Mouse (Mus musculus): Measurements from ENCODE around the gene Aldh9a1.

Gene Aldh9a1

DNA sequence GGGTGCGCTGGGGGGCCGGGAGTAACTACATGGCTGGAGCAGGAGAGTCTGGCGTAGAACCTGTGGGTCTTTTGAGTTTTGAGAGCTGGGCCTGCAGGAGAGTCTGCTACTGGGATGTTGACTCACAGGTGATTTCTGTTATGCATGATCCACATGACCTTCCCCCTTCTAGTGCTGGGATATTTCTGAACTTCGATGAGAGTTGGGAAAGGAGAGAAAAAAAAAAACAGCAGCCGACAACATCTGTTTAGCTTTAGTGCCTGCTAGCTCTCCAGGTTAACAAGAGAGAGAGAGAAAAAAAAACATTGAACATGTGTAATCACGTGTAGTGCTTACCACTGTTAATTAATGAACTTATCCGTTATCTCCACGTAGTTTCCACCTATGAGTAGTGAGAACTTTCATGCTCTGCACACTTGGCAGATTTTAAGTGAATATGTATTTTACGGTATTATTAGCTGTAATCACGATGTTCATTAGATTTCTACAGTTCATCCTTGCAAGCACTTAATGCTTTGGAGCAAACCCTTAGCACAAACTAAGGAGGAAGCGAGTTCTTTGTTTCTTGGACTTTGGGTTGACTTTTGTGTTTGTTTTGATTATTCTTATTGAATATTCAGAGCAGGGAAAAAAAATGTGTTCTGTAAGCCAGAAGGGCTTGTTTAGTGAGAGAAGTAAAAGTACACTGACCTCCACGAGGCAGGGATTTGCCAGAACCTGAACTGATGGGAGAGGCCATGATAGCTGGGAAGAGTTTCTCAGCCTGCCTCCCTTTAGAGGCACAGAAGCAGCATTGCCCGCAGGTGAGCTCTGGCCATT is 1.0 kb downstream of the Aldh9a1 start:
- no peak for DNase-seq (ENCODE audit: low spot score in 2 of 2)

DNA sequence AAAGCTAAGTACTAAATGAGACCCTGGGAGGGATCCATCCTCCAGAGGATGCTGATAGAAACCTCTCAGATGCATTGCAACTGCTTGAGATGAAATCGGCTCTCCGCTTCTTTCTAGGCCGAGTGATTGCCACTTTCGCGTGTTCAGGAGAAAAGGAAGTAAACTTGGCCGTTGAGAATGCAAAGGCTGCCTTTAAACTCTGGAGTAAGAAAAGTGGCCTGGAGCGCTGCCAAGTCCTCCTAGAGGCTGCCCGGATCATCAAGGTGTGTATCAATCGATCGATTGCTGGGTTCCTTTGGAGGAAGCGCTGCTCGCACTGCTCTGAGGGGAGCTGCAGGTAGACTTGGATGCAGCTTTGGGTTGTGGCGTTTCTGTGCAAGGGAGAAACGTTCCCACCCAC is 2.6 kb downstream of the Aldh9a1 start:
- no peak for DNase-seq (ENCODE audit: low spot score in 2 of 2)

- DNase-seq (ENCODE audit: low spot score in 2 of 2): no peak
These were observed 7.6 kb downstream of the Aldh9a1 start for GRCm38 (mm10) chr1:167357387-167357786.

- no peak for DNase-seq (ENCODE audit: low spot score in 2 of 2)
These were observed 8.9 kb downstream of the Aldh9a1 start for GRCm38 (mm10) chr1:167358731-167359130.

GRCm38 (mm10) chr1:167360268-167360667 is 10.5 kb downstream of the Aldh9a1 start:
- no peak for DNase-seq (ENCODE audit: low spot score in 2 of 2)

DNA sequence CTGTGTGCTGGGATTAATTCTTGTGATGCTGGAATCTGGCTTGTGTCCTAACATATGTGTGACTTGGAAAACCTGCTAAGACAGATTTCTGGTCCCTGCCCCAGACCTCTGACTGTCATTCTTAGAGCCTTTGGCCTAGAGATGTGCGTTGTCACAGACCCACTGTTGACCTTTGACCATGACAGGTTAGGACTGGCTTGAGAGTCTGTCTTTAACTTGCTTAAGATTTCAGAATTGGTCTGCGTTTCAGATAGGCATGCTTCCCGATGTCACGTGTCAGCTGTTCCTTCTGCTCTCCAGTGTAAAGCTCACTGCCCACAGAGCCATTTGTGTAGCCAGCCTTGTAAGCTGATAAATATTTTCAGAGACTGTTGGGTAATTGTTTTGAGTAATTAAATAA is 13.0 kb downstream of the Aldh9a1 start:
- DNase-seq (ENCODE audit: low spot score in 2 of 2): no peak

DNA sequence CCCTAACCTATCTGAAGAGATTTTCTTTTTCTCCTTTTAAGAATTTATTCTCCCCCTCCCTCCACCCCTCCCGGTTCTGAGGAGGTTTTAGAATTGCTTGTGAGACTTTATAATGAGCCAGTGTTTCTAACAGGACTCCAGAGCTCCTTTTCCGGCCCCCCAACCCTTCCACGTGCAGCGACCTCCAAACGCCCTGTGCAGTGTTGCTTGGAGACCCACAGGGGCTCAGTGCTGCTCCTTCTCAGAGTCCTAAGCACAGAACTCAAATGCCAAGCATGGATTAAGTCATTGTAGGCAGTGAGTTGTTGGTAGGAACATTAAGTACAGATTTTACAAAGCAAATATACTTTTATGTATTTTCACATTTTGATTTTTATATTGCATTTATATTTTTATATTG is 13.5 kb downstream of the Aldh9a1 start:
- DNase-seq (ENCODE audit: low spot score in 2 of 2): no peak

DNA sequence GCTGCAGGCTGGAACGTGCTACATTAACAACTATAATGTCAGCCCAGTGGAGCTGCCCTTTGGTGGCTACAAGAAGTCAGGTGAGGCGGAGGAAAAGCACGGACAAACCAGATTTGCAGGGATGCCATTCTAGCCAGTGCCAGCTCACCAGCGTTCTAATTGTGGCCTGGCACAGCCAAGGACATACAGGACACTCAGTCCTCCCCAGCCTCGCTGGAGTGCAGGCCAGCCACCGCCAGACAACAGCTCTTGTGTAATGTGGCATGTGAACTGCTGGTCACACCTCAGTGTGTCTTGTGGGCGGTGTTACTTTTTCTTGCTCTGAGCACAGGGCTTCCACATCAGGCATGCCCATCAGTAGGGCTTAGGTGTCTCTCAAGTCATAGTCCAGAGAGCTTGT is 16.0 kb downstream of the Aldh9a1 start:
- no peak for DNase-seq (ENCODE audit: low spot score in 2 of 2)

DNA sequence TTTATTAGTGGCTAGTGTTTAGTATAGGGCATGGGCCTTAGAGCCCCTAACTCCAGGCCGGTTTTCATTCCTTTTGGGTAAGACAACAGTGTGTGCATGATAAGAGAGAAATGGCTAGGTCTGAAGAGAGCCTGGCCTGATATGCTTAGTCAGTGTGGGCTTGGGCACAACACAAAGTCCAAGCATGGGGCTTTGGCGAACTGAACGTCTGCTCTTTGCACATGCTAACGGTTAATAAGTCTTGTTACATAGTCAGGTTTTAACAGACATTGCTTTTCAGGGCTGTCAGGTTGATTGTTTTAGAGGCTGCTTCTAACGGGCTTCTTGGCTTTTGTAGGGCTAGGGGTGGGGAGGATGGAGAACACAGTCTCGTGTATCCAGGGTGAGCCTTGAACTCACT is 16.8 kb downstream of the Aldh9a1 start:
- DNase-seq (ENCODE audit: low spot score in 2 of 2): no peak

GRCm38 (mm10) chr1:167368018-167368417 is 18.2 kb downstream of the Aldh9a1 start:
- no peak for DNase-seq (ENCODE audit: low spot score in 2 of 2)

DNA sequence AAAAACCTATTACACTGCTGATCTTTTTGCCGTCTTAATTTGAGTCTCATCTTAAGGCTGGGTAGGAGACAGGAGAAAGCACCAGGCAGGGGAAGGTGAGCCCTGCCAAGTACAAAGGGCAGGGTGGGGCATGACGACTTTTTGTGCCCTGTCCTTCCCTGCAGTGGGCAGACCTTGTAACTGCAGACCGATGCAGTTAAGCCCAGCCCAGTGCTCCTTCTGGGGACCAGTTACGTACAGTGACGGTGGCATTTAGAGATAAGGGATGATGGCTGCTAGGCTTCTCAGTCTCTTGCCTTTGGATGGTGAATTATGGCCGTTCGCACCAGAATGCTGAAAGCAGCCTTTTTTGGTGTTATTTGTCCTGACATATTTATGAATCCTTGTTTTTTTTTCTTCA is 18.7 kb downstream of the Aldh9a1 start:
- DNase-seq (ENCODE audit: low spot score in 2 of 2): no peak

- DNase-seq (ENCODE audit: low spot score in 2 of 2): peak; percentile 87 to 93
These were observed 20.1 kb downstream of the Aldh9a1 start for GRCm38 (mm10) chr1:167369905-167370304.

DNA sequence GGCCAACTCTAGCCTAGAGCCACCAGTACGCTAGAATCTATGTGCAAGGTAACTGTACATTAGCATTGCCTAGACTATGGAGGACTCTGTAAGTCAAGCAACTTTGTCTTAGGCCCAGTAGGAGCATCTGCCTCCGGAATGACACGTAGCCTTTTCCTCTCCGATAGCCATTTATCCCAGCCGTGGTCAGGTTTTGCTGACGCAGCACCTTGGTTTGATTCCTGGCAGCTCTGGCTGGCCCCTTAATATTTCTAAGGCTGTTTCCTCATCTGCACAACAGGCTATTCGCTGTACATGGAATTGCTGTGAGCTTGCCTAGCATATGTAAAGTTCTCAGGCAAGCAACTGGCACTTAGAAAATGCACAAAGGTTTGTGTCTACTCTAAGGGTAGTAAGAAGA is 22.9 kb downstream of the Aldh9a1 start:
- no peak for DNase-seq (ENCODE audit: low spot score in 2 of 2)

GRCm38 (mm10) chr1:167374003-167374784 is 24.4 kb downstream of the Aldh9a1 start:
- no peak for DNase-seq (ENCODE audit: low spot score in 2 of 2)

- DNase-seq (ENCODE audit: low spot score in 2 of 2): no peak
These were observed 25.2 kb downstream of the Aldh9a1 start for GRCm38 (mm10) chr1:167374942-167375341.

DNA sequence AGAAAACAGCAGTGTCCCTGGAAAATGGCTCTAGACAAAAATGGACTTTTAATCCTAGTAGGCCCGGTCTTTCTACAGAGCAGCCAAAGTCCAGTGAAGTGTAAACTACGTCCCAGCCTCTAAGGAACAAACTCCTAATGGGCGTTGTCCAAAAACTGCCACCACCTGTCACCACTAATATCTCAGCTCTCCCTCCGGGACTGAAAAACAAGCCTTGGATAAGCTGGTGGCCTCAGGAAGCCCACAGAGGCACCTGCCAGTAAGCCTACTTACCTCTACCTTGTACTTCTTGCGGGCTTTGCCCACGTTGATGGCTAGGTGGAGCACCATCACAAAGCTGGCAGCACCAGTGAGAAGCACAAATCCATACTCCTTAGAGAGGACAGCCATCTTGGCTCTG is 28.2 kb downstream of the Aldh9a1 start:
- DNase-seq (ENCODE audit: low spot score in 2 of 2): no peak

GRCm38 (mm10) chr1:167379751-167380150 is 30.0 kb downstream of the Aldh9a1 start:
- DNase-seq (ENCODE audit: low spot score in 2 of 2): no peak

DNA sequence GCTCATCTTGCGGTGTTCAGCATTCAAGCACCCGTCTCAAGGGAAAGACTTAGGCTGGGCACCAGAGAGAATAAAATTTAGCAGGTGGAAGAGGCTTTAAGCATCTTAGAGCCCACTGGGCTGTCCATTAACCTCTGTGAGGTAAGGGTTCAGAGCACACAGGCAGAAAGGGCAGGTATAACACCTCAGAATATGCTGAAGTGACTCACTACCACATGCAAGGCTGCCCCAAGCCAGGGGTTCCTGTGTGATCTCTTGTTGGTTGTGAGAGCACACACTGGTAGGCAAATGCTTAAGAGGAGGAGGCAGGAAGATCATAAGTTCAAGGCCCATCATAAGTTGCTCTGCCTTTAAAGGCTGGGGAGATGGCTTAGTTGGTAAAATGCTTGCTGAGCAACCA is 30.4 kb downstream of the Aldh9a1 start:
- no peak for DNase-seq (ENCODE audit: low spot score in 2 of 2)

DNA sequence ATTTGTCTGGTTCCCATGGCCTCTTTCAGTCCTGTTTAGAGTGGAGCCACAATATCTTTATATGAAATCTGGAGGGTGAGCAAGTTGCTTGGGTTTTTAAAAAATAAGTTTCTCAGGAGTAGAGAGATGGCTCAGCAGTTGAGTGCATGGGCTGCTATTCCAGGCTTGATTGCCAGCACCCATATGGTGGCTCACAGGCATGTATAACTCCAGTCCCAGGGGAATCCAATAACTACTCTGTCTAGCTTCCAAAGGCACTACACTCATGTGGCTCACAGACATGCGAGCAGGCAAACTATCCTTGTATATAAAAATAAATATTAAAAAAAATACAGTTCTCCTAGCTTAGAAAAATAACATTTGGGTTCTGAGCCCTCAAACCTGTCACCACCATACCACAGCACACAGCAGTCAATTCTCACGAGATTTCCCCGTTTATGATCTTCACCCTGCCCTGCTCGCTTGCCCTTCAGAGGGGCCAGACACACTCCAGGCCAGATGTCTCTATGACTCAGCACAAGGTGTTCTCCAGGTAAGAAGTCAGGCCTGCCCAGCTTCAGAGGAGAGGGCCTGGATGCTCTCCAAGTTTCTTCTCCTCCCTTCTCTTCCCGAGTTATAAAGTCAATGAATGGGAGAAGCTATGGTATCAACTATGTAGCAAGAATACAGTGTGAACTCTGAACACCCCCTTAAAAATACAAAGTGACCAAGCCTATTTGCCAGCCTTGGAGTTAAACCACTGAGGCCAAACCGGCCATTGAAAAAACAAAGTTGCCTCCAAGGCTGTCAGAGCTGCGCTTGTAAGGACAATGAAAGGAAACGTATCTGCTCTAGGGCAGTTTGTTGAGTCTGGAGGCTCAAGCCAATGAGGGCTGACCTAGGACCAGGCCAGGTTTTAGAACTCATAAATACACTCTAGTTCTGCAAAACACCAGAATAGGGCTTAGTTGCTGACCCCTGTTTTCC is 31.5 kb downstream of the Aldh9a1 start:
- no peak for DNase-seq (ENCODE audit: low spot score in 2 of 2)

GRCm38 (mm10) chr1:167382316-167382715 is 32.5 kb downstream of the Aldh9a1 start:
- no peak for DNase-seq (ENCODE audit: low spot score in 2 of 2)

- no peak for DNase-seq (ENCODE audit: low spot score in 2 of 2)
These were observed 33.0 kb downstream of the Aldh9a1 start for GRCm38 (mm10) chr1:167382763-167383162.

GRCm38 (mm10) chr1:167383178-167383577 is 33.4 kb downstream of the Aldh9a1 start:
- no peak for DNase-seq (ENCODE audit: low spot score in 2 of 2)
